Mouse (Mus musculus) kidney, embryonic 14.5 days (tissue): ENCODE measurements around the gene 1700042G07Rik. TPM values are rescaled to one million over a fixed set of nuclear protein-coding genes. Genes with fewer than 3 reads are reported as not detected.

Experiments
- ATAC-seq: fragments of 200-750 bp; cut with Nextera tagmentation; 2 replicates; pipeline ENCODE4 v1.8.0; 2017; ENCODE audit warnings: moderate number of reproducible peaks, mild to moderate bottlenecking, moderate TSS enrichment, moderate library complexity; ENCODE audit not compliant: low FRiP score, low TSS enrichment
- H3K27ac ChIP-seq: fragments of 300-500 bp; sonication (generic); 2 replicates; pipeline ENCODE4 v1.5.1; 2014; ENCODE audit warnings: low read depth, mild to moderate bottlenecking, low read length, moderate library complexity, mixed read lengths
- H3K27me3 ChIP-seq: fragments of 300-500 bp; sonication (generic); 2 replicates; pipeline ENCODE4 v1.6.1; 2014; ENCODE audit warnings: mild to moderate bottlenecking, low read length; ENCODE audit not compliant: control insufficient read depth, insufficient read depth
- H3K36me3 ChIP-seq: fragments of 300-500 bp; sonication (generic); 2 replicates; pipeline ENCODE4 v1.6.1; 2014; ENCODE audit warnings: low read length, mixed read lengths; ENCODE audit not compliant: control insufficient read depth, insufficient read depth
- H3K4me1 ChIP-seq: fragments of 300-500 bp; sonication (generic); 2 replicates; pipeline ENCODE4 v1.6.1; 2014; ENCODE audit warnings: low read length, mixed read lengths; ENCODE audit not compliant: control insufficient read depth, insufficient read depth
- H3K4me2 ChIP-seq: fragments of 300-500 bp; sonication (generic); replicated peaks from 2 replicates; pipeline ENCODE4 v1.6.1; 2014; ENCODE audit warnings: low read depth, mild to moderate bottlenecking, low read length
- H3K4me3 ChIP-seq: fragments of 300-500 bp; sonication (generic); 2 replicates; pipeline ENCODE4 v1.5.1; 2014; ENCODE audit warnings: mild to moderate bottlenecking, low read length
- H3K9ac ChIP-seq: fragments of 300-500 bp; sonication (generic); 2 replicates; pipeline ENCODE4 v1.6.1; 2014; ENCODE audit warnings: low read depth, mild to moderate bottlenecking, low read length, moderate library complexity
- H3K9me3 ChIP-seq: fragments of 300-500 bp; sonication (generic); 2 replicates; pipeline ENCODE4 v1.6.1; 2016; ENCODE audit warnings: low read length; ENCODE audit not compliant: control insufficient read depth
- WGBS: fragments of 180-500 bp; shearing (Covaris S2); extraction: QIAGEN DNeasy Blood & Tissue Kit; methylation state at CpG from one replicate; pipeline ENCODE4 v1.1.7; 2014; 5-methylcytosine and 5-hydroxymethylcytosine counted together
- polyA plus RNA-seq: library from polyadenylated mRNA; unstranded; fragments of >200 nt; fragmentation: Nextera tagmentation; extraction: Ambion mirVana; gene quantifications from 2 replicates; pipeline ENCODE4 v1.2.1, GENCODE M21; 2014

Gene 1700042G07Rik
- polyA plus RNA-seq, 1 experiment from 2014 or later = not detected

DNA sequence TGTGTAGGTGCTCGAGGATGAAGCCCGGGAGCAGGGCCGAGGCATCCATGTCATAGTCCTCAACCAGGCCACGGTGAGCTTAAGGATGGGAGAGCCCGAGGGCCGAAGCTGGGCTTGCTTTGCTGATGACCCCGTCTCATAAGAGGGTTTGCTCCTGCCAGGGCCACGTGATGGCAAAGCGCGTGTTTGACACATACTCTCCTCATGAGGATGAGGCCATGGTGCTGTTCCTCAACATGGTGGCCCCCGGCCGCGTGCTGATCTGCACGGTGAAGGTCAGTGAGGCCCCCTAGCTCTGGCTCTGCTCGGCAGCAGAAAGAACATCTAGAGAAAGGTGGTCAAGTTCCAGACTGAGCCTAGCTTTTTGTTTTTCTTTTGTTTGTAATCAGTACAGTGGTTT, 20.5 kb upstream of the 1700042G07Rik start:
- 0 out of 2 replicates have a peak, but pooled peaks cover 5% of the 10 kb centered on the region for H3K4me1 ChIP-seq
- H3K4me2 ChIP-seq = no peak overlapping the region
- peaks cover 61% of the 10 kb centered on the region for H3K36me3 ChIP-seq
- no peaks in the 10 kb centered on the region for H3K9me3 ChIP-seq
- ATAC-seq = no peak
- 96% methylated on average over 15 of the region's 15 CpGs for WGBS
- H3K4me3 ChIP-seq = no peak overlapping the region
- H3K27ac ChIP-seq = no peak overlapping the region
- H3K9ac ChIP-seq = no peak overlapping the region; the same call in 1 of the 2 replicates
- H3K27me3 ChIP-seq = no peaks in the 10 kb centered on the region

DNA sequence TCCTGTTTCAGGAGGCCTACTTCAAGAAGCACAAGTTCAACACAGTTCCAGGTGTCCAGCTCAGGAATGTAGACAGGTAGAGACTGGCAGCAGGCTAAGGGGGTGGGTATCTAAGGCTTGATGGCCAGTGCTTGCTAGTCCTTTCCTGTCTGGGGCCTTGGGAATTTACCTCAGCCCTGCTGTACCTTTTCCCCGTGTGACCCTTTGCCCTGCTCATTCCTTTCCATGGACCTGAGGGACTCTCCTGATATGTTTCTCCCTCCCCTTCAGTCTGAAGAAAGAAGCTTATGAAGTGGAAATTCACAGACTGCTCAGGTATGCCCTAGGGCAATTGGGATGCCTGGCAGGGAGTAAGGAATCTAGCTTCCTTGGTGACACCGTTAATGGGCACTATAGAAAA, 15.3 kb upstream of the 1700042G07Rik start:
- Histone ChIP-seq H3K27me3 (no peaks in the 10 kb centered on the region), H3K4me1 (no peaks in the 10 kb centered on the region), H3K9ac (no peak overlapping the region), H3K4me2 (no peak overlapping the region), H3K36me3 (peaks cover 79% of the 10 kb centered on the region), H3K9me3 (no peaks in the 10 kb centered on the region), H3K27ac (no peak overlapping the region), H3K4me3 (no peak overlapping the region)
- WGBS = 89% methylated on average over 2 of the region's 2 CpGs
- ATAC-seq = no peak

DNA sequence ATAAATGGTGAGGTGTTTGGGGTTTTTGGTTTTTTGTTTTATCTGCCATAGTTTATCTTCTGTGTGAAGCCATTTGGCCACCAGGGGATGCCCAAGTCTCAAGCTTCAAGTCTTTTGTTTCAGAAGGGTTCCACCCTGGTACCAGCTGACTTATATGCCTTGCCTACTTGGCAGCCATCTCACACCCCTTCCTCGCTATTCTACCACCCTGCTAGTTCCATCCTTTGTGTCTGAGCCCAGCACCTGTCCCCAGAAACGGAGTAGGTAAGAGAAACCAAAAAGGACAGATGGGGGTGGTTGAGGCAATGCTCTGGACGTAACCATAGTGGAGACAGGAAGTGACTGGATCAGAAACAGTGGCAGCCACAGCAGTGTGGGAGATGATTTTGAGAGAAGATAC, 13.3 kb upstream of the 1700042G07Rik start:
- ATAC-seq = no peak
- Histone ChIP-seq H3K36me3 (peaks cover 58% of the 10 kb centered on the region), H3K27ac (no peak overlapping the region), H3K4me2 (no peak overlapping the region), H3K4me3 (no peak overlapping the region), H3K4me1 (peaks cover 1% of the 10 kb centered on the region; the same call in 1 of the 2 replicates), H3K9ac (no peak overlapping the region), H3K27me3 (no peaks in the 10 kb centered on the region), H3K9me3 (no peaks in the 10 kb centered on the region)
- WGBS = 74% methylated on average over 3 of the region's 3 CpGs

DNA sequence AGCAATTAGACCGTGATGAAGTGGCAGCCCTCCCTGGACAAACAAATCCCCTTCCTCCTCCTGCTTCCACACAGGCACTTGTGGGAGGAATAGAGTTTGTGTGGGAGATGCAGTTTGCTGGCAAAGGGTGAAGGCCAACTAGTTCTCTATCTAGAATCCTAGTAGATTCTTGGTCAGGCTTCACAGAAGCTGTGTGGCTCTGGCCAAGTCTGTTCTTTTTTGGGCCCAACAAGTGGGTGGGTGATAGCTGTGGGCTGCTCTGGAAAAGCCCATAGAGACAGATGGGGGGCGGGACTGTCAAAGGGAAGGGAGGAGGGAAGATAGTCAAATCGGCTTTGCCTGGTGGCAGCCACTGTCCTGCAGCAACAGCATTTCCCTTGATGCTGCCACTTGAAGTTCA, 12.4 kb upstream of the 1700042G07Rik start:
- Histone ChIP-seq H3K9me3 (no peaks in the 10 kb centered on the region), H3K9ac (no peak overlapping the region), H3K27ac (no peak overlapping the region), H3K4me2 (no peak overlapping the region), H3K4me3 (no peak overlapping the region), H3K4me1 (peaks cover 4% of the 10 kb centered on the region; the same call in 1 of the 2 replicates), H3K36me3 (peaks cover 50% of the 10 kb centered on the region), H3K27me3 (no peaks in the 10 kb centered on the region)
- no peak for ATAC-seq
- 63% methylated on average over 3 of the region's 3 CpGs for WGBS

DNA sequence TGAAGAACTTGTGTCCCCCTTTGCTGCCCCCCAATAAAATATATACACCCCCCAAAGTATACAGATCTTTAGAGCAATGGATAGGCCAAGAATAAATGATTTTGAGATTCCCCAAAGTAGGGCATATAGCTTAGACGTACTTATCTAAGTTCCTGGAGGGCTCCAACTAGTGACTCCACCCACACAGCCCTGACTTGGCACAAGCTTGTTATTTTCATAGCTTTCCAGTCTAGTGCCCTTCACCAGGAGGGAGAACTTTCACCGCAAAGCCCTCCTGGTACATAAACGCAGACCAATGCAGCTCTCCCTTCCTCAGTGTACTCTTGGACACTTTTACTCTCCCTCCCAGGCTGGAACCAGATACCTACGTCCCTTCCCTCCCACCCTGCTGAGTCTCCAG, 11.0 kb upstream of the 1700042G07Rik start:
- ATAC-seq = no peak
- H3K4me1 ChIP-seq = peaks cover 8% of the 10 kb centered on the region; the same call in 1 of the 2 replicates
- no peaks in the 10 kb centered on the region for H3K27me3 ChIP-seq
- peaks cover 36% of the 10 kb centered on the region for H3K36me3 ChIP-seq
- 63% methylated on average over 4 of the region's 4 CpGs for WGBS
- no peak overlapping the region for H3K9ac ChIP-seq
- H3K4me3 ChIP-seq = no peak overlapping the region
- H3K9me3 ChIP-seq = no peaks in the 10 kb centered on the region
- no peak overlapping the region for H3K4me2 ChIP-seq
- H3K27ac ChIP-seq = no peak overlapping the region

DNA sequence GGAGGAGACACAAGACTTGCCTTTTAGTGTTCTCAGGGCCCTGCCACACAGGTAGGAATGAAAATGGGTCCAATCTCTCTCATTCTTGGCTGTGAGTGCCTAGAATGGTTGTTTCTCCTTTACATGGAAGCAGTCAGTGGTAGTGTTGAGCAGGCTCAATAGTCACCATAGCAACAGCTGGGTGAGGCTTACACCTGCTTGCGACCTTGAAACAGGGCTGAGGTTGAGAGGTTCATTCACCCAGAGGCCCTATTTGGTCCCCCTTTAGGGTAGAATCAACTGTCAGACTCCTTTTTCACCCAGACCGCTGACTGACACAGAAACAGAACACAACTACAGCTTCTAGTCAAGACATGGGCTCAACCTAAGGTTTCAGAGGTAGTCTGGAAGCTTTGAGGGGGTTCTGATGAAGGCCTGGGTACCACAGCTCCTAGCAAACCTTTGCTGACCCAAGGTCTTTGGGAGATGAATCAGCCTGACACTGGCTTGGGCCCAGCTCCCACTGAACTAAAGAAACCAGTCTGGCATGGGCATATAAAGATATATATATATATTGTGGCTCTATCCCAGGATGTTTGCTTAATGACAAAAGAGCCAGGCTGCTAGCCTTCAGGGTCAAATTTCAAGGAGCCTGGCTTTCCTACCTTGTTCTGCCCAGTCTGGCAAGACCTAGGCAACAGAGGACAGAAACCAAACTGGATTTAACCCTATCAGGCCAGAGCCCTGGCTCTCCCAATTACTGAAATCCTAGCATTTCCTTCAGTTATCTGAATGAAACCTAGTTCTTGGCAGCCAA, 8.2 kb upstream of the 1700042G07Rik start:
- ATAC-seq = no peak
- Histone ChIP-seq H3K36me3 (peaks cover 10% of the 10 kb centered on the region), H3K4me2 (no peak overlapping the region), H3K9ac (no peak overlapping the region), H3K4me1 (peaks cover 8% of the 10 kb centered on the region; the same call in 1 of the 2 replicates), H3K27ac (0 out of 2 replicates have a peak overlapping the region, but pooled peaks have one; percentile 17), H3K4me3 (no peak overlapping the region), H3K9me3 (no peaks in the 10 kb centered on the region), H3K27me3 (no peaks in the 10 kb centered on the region)
- 84% methylated on average over 2 of the region's 2 CpGs for WGBS

DNA sequence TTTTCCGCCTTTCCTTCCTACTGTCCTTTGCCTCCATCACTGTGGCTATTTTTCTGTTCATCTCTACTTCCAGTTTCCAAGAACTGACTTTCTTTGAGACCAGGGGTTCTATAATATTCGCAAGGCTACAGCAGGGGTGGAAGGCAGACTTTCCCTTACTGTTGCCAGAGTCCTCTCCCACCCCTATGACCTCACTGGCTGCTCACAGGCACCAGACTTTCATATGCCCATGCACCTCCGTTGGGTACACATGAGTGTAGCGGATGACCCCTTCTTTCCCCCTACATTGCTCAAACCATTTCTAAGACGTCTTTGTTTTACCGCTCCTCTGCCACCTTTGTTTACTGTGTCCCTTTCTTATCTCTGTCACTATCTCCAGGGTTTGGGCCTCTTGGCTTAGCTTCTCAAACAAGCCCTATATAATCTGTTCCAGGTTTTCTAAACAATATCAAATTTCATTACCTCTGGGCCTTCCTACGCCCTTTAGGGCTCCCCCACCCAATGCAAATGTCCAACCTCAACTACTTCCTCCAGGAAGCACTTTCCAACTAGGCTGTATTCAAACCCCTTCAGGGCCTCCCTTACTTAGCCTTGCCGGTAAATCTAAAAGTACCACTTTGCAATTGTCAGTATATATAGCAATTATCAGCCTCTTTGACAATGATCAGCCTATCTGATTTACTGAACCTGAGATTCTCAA, 7.3 kb upstream of the 1700042G07Rik start:
- no peak overlapping the region for H3K4me3 ChIP-seq
- peaks cover 8% of the 10 kb centered on the region; the same call in 1 of the 2 replicates for H3K4me1 ChIP-seq
- H3K36me3 ChIP-seq = 0 out of 2 replicates have a peak, but pooled peaks cover 4% of the 10 kb centered on the region
- no peaks in the 10 kb centered on the region for H3K27me3 ChIP-seq
- no peak for ATAC-seq
- H3K4me2 ChIP-seq = no peak overlapping the region
- 51% methylated on average over 8 of the region's 8 CpGs for WGBS
- H3K27ac ChIP-seq = 0 out of 2 replicates have a peak overlapping the region, but pooled peaks have one; percentile 14
- no peak overlapping the region for H3K9ac ChIP-seq
- no peaks in the 10 kb centered on the region for H3K9me3 ChIP-seq

DNA sequence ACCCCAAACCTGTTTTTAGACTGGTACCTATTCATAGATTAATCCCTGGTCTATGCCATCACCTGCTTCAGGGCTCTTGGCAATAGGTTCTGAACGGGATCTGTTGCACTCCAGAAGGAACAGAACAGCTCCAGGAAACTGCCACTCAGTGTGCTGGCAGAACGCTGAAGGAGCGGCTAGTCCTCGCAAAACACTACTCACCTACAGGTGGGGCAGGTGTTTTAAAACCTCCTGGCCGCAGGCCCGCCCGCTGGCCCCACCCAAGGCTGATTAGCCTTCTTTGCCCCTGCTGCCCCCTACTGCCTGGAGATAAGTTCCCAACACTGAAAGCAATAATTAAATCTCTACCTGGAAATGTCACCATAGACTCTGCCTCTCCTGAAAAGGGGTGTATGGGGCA, 5.8 kb upstream of the 1700042G07Rik start, which contains the start of gene Tspan1:
Gene Tspan1 (minus strand): TSS at position 198 of the 400 bp plus-strand sequence.
- no peak within 1 kb of the TSS for H3K9ac ChIP-seq
- 30% methylated on average over 7 of the region's 7 CpGs for WGBS
- H3K9me3 ChIP-seq = no peaks in the 10 kb centered on the region
- H3K36me3 ChIP-seq = no peaks in the 10 kb centered on the region
- H3K27me3 ChIP-seq = no peaks in the 10 kb centered on the region
- H3K4me2 ChIP-seq = no peak within 1 kb of the TSS
- H3K4me3 ChIP-seq = no peak within 1 kb of the TSS
- ATAC-seq = no peak
- H3K27ac ChIP-seq = no peak within 1 kb of the TSS
- peaks cover 8% of the 10 kb centered on the region; the same call in 1 of the 2 replicates for H3K4me1 ChIP-seq
